Mouse (Mus musculus) common myeloid progenitor, adult 5-6 weeks (primary cell): Measurements from ENCODE around the gene Ap3b2. TPM values are rescaled to one million over a fixed set of nuclear protein-coding genes. Genes with fewer than 3 reads are reported as not detected.
A peak's percentile ranks its signal among the peaks of the same experiment; 100 is the strongest.

Experiments
- ATAC-seq: replicated peaks from 2 replicates; pipeline ENCODE4 v1.8.0; 2016; ENCODE audit warnings: low read depth, mild to moderate bottlenecking, moderate TSS enrichment, inconsistent platforms; ENCODE audit not compliant: poor library complexity, severe bottlenecking
- total RNA-seq: library from RNA; stranded (forward); fragments of 200-1000, 187-1606 nt; gene quantifications from 2 replicates; pipeline ENCODE4 v1.2.3, GENCODE M21; 2017

The Ap3b2 gene
- 1.6 TPM in 1 of 2 replicates, not detected in the other for total RNA-seq

DNA sequence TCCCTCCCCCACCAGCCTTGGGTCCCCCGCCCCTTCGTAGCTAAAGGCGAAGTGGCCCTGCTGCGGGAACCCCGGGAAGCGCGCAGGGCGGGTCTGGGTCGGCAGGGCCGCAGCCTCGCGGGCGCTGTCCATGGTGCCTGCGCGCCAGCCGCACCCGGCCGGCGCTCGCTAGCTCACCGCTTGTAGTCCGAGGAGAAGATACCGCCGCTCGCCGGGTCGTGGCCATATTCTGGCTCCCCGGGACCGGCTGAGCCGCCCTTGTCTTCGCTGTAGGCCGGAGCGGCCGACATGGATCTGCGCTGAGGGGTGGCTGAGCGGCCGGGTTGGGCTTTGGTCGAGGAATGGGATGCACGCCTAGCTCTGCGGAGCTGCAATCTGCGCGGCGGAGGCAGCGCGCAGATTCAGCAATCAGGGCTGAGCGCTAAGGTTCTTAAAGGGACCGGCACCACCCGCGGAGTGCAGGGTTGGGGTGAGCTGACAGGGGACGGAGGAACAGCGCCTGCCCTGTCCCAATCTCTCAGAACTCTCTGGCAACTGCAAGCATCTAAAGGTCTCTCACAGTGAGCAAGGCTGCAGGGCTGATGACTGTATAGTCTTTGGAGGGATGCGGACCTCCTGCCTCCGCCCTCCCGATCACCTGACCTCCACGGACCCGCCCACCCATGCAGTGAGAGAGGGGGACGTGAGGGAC lies at the start of gene Ap3b2:
Gene Ap3b2 (minus strand): TSS at position 595 of the 691 bp plus-strand sequence.
- ATAC-seq: peak; percentile 79

DNA sequence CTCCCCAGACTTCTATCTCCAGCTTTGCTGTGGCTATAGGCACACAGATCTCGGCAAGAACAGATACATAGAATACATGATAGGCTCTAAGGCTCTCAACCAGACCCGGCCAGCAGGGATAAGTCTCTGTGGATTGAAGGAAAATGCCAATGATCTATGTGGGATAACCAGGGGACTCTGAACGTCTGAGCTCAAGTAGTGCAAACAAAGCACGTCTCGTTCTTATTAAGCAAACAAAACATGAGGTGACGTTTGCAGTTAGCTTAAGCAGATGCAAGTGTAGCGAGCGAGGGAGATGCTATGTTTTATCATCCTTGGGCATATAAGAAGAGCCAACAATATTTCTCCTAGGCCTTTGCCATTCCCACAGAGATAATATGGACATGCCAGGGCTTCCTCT lies 49.2 kb upstream of the Ap3b2 start:
- no peak for ATAC-seq

DNA sequence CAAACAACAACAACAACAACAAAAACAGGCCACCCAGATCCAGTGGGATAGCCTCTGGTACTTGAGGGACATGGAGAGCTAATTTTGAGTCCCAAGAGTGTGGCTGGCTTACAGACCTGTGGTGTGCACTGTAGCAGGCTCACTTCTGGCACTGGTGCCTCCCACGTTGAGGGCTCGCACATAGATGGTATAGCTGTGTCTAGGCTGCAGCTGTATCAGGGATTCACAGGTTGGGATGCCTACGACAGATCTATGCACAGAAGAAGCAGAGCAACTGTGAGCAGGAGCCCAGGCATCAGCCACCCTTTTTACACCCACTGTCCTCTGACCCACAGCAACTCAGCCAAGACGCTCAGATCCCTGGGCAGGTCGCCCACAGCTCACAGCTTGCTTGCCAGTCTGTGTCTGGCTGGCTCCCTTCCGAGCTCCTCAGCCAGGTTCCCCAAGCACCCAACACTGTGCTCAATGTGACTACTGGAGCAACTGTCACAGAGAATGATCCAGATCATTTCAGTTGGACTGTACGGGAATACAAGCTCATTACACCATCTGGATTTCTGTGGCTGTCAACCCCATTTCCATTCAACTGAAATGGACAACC lies 48.3 kb upstream of the Ap3b2 start:
- no peak for ATAC-seq

DNA sequence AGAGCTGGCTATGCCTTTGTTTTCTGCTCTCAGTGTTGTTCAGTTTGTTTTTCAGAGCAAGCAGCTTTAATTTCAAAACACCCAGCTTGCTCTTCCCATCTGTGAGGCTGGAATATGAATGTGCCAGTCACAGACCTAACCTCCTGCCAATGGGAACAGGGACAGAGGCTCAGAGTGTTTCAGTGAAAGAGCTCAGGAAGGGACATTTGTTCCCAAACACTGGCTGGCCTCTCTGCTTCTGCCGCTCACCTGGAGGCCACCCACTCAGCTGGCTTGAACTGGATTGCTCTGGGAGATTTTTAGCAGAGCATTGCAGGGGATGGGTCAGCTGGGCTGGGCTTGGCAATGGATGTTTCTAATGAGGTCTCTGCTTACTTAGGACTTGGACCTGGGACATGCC lies 47.3 kb upstream of the Ap3b2 start:
- ATAC-seq: no peak

DNA sequence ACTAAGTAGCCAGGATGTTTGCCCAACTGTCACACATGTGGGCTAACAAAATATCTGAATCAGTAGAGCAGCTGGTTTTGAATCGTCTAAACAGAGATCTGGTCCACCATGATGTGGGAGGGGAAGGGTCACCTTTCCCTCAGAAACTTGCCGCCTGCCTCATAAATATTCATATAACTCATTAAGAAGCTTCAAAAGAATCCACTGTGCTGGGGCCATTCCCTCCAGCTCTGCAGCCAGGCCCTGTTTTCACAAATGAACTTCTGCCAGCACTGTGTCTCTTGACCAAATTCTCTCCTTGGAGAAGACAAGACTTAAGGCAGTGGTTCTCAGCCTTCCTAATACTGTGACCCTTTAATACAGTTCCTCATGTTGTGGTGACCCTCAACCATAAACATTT lies 45.8 kb upstream of the Ap3b2 start:
- ATAC-seq: no peak

DNA sequence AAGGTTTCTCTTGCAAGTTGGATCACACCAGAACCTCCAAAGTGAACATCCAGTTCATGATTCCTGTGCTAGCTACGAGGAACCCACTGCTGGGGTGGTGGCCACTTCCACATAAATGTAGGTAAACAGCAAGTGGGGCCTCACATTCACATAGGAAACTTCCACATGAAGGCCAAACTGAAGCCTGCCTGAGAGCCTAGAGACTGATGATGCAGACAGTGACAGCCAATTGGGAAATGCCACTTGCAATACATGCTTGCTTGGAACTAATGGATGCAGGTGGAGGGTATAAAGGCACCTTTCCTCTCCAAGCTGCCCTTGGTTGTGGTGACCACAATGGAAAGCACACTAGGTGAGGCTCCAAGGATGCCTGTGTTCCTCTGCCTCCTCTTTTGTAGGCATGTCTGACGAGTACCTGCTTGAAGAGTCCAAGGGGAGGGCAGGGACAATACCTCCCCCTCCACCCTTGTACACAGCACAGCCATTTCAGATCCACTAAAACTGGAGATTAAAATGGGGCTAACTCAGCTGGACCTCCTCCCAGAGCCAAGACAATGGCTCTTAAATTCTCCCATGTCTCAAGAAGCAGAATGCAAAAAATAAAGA lies 44.4 kb upstream of the Ap3b2 start:
- no peak for ATAC-seq

DNA sequence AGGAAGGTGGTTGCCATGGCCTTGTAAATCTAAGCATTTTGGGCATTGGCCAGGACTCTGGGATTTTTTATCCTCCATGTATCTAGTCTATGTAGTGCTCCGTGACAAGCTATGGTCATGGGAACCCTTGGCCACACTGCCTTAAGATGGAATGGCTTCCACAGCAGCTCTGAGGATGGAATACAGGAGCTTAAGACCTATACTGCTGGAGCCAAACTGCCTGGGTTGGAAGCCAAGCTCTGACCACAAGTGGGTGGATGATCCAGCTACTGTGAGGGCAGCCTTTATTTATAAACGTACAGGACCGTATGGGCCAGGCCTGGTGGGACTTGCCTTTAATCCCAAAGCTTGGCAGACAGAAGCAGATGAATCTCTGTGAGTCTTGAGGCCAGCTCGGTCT lies 42.8 kb upstream of the Ap3b2 start:
- no peak for ATAC-seq

DNA sequence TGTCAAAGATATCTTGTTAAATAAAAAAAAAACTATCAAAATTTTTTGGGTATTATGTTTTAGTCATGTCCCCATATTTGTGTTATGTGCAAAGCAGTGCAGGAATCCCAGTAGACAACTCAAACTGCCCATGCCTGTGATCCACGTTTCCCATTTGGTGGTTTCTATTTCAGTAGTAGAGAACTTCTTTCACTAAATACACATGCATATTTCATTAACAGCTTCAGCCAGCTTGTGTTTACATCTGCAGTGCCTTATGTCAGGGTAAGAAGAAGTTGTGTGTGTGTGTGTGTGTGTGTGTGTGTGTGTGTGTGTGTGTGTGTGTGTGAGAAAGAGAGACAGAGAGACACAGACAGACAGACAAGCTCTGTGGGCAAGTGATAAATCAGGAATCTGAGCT lies 37.7 kb upstream of the Ap3b2 start:
- ATAC-seq: no peak

DNA sequence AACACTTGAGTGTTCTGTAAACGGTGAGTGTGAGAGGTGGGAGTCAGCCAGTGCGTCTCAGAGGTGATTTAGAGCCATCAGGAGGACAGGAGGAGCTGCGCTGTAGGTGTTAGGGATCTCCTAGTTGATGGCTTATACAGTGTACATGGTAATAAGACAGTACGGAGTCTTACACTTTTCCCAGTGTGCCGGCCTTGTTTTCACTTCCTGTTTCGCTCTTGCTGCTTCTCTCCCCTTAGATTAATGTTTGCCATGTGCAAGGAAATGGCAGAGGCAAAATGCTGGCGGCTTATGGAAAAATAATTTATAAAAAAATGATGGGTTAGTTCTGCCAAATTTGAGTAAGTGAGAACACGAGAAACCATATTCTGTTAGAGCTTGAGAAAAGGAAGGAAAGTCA lies 35.2 kb upstream of the Ap3b2 start:
- no peak for ATAC-seq

DNA sequence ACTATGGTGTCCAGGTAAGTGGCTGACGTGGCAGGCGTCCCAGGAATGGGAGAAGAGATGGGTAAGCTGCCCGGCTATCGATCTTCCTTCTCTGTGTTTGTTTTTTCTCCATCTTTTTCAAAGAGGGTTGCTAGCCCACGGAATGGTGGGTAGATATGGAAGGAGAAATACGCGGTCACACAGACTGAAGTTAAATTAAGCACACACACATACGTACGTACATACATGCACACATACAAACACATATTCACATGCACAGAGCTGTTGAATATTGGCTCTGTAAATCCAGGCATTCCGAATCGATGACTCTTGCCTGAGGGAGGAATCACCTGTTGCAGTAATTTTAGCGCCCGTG lies 29.9 kb upstream of the Ap3b2 start:
- ATAC-seq: peak; percentile 16; the same call in 1 of the 2 replicates

DNA sequence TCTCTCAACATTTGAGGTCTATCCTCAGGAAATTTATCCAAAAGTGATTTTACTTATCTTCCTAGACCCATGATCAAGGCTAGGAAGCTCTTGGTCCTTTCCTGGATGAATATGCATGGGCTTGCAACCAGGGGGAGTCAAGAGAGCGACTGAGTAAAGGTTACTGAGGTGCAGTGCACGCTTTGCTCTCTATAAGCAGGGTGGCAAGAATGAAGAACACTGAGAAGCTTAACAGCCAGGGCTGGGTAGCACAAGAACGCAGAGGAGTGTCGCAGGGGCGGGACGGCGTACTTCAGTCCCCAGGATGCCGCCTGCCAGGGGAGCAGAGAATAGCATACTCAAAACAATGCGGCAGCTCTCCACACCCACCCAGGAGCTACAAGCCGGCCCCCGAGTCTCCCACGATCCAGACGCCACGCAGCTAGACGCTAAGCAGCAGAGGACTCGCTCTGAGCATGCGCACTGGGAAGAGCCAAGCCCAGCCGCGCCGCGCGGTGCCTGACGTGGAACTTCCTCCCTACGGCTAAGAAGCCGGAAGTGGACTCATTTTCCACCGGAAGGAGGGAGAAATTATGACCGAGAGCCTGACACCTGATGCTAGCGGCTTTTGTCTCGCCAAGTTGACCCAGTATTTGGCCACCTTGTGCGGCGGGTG lies 29.4 kb upstream of the Ap3b2 start:
- ATAC-seq: peak; percentile 99

DNA sequence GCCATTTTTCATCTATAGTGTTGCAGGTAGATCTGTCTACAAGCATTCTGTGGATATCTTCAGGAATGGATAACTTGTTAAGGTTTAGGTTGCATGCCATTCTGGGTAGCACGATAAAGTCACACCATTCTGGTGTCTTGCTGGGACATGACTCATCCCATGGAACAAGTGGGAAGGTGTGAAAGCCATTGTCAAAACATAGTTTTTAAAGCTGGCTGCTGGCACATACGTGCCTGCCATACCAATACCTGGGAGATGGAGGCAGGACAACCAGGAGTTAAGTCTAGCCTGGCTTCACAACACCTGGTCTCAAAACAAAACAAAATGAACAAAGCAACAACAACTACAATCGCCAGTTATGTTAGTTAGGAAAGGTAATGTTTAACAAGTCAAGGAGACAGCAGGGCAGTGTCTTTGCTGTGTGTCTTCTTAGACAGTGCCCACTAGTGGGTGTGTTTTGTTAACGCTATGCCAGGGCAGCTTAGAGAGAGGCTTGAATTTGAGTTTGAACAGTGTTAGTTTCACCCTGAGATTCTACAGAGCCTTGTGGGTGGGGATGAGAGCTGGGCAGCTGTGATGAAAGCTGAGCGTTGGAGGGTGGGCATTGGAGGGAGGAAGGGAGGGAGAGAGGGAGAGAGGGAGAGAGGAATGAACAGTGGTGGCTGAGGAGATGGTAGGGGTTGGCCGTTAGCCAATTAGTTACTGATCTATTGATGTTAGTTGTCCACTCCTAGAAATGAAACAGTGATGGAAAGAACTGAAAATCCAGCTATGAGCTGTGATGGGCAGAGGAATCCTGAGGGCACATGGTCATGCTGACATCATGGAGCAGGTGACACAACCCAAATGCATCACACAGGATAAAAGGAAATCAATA lies 22.7 kb upstream of the Ap3b2 start:
- no peak for ATAC-seq

DNA sequence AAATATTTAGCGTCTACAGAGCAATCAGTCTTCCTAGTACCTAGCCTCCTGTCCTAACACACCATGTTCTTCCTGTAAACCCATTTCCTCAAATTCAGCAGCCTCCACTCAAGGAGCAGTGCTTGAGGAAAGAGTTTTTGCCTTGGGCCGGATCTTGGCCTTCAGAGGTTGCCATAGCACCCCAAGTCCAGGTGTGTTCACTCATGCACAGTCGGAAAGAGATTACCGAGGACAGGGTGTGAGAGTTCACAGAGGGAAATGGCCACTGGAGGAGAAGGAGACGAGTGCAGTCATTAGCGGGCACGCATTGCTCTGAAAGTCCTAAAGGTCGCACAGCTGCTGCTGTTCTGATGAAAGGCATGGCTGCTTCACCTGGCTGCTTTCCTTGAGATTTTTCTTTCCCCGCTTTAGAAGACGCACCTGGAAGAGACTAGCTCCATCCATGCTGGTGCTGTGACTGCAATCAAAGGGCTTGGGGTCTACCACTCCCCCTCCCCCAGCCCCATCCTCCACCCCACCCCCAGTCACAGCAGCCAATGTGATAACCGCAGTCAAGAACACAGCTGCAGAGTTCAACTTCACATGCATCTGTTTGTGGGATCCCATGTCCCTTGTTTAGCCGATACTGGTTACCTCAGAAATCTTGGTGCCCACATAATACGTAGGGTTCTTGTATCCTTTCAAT lies 21.3 kb upstream of the Ap3b2 start:
- ATAC-seq: no peak

DNA sequence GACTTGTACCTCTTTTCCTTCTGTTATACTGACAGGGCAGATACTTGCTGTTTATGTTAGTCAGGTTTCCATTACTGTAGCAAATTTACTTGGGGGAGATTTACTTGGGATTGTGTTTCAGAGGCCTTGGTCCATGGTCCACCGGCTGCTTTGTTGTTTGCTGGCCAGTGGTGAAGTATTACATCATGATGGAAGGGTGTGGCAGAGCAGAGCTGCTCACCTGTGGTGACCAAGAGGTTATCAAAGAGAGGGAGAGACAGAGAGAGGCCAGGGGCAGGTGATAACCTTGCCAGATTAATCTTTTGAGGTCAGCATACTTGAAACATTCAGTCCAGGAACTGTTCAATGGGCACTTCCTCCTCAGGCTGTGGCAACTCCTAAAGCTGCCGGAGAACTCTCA lies 7.3 kb upstream of the Ap3b2 start:
- no peak for ATAC-seq

DNA sequence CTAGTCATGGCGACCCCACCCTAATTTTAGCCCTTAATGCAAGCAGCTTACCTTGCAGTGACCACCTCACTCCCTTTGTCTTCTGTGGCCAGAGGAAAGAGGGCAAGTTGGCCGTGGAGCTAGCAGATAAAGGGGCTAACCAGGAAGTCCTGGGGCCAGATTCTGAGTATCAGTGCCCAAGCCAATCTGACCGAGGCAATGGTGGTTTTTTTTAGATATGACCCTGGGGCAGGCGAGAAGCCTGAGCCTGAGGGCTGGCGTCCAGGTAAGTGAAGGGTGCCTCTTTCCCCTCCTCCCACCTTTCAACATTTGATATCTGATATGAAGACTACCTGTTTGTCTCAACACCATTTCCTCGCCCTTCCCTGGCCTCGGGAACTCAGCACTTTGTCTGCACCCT lies 4.5 kb upstream of the Ap3b2 start, which contains the start of gene BC048679:
Gene BC048679 (minus strand): TSS at position 101 of the 400 bp plus-strand sequence.
- ATAC-seq: no peak

DNA sequence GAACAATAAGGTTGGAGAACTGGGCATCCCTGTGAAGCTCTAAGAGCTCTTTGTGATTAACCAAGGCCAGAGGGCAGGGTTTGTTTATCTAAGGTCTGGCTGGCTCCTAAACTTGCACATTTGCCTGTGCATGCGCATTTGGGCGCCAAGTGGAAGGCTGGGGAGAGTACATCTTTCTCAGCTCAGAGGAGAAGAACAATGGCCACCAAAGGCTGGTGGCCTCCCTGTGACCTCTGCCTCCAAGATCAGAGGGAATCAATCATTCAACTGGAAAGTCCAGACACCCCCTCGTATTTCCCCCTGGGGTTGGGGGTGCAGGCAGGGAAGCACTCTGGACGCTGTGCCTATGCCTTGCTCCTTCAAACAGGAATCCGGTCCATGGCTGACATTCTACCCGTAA lies 3.4 kb upstream of the Ap3b2 start:
- ATAC-seq: no peak

DNA sequence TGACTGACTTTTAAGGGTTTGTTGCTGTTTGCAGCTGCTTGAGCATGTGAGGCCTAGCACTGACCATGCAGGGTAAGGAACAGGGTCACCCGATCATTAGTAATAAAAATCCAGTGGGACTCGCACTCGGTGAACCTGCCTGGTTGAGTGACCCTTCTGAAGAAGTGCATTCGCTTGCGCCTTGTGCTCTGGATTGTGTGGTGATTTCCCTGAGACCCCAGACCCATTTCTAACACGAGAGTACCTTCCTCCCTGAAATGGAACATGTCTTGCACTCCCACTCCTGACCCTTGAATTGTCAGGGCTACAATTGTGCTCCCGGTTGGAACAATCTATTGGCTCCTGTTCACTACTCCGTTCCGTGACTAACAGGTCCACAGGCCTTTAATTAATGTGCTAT lies 1.1 kb downstream of the Ap3b2 start:
- ATAC-seq: no peak

DNA sequence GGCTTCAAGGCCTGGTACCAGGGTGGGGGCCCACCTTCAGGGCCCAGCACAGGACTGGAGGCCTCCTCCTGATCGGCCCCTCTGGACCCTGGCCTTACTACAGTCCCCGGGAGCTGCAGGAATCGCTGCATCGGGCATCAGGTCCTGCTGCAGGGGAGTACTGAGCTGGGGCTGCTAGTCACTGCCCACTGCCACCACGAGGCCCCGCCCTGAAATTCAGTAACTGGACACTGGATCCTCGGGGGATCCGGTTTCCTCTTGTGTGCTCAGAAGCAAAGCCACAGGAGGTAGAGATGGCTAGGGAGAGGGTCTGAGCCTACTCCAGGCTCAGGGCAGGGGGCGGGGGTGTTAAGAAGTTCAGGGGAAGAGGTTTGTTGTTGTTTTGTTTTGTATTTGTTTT lies 4.1 kb downstream of the Ap3b2 start:
- ATAC-seq: no peak

DNA sequence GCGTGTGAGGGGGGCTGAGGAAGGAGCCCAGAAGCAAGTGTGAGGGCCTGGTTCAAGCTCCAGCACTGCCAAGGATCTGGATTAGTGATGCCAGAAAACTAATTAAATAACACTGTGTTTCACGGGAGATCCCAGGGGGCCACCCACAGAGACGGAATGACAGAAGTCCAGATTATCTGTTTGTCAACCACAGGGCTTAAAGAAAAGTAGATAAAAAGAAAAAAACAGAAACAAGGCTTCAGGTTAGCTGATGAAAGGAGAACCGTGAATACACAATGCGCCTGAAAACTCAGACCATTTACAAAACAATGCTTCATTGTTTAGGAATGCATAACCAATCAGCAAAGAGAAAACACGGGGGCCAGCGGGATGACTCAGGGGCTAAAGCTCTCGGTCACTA lies 12.9 kb downstream of the Ap3b2 start:
- ATAC-seq: no peak
